Mouse (Mus musculus): ENCODE results near the gene Nr4a1. TPM values are rescaled to one million over a fixed set of nuclear protein-coding genes. Genes with fewer than 3 reads are reported as not detected.
A peak's percentile ranks its signal among the peaks of the same experiment; 100 is the strongest.

The Nr4a1 gene
- polyA plus RNA-seq, 1 experiment from 2014 or later = 5.0 TPM

DNA sequence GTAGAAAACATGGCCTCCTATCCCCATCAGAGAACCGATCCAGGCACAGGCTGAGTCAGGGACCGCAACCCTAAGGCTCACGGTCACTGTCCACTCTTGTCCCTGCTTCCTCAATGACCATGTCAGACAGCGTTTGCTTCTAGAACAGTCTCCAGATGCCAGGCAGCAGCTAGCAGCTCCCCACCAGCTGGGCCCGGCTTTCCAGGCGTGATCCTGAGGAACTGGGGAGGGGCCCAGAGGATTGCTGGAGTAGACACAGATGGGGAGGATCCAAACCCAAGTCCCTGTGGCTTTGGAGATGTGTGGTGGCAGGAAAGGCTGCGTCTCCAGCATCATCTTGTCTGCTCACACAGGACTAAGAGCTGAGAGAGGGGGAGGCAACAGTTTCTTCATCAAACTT is 41.0 kb downstream of the Nr4a1 start:
- Histone ChIP-seq H3K4me1 (ENCODE audit: control insufficient read depth, insufficient read depth, low read length) (peaks cover 25% of the 10 kb centered on the region), H3K9ac (ENCODE audit: low read depth, low read length) (no peak overlapping the region), H3K4me3 (ENCODE audit: low read length) (no peak overlapping the region), H3K9me3 (ENCODE audit: control insufficient read depth, low read length) (no peaks in the 10 kb centered on the region), H3K27me3 (ENCODE audit: control insufficient read depth, insufficient read depth, low read length) (no peaks in the 10 kb centered on the region), H3K4me2 (replicated peaks; ENCODE audit: low read depth, low read length) (peak overlapping the region; percentile 46), H3K27ac (ENCODE audit: low read depth, low read length) (peak overlapping the region; percentile 91), H3K36me3 (ENCODE audit: control insufficient read depth, insufficient read depth, low read length) (peaks cover 20% of the 10 kb centered on the region)
- ATAC-seq (ENCODE audit: low FRiP score, low TSS enrichment) = no peak
- 58% methylated on average over 7 of the region's 7 CpGs for WGBS

DNA sequence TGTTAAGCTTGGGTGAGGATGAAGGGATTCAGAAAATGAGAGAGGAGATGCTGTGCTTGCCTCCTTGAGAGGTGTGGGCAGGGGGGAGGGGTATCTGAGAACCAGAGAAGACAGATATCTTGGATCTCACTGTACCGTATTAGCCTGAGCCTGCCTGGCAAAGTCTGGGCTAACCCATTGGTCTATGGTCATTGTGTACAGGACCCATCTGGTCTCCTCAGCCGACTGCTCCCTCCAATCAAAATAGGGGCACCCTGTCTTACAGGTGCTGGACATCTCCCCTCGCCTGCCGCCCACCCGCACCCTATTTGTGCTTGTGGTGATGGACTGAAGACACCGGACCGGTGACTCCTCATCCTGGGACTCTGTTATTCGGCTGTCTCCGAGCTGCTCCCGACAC is 41.5 kb downstream of the Nr4a1 start:
- 87% methylated on average over 10 of the region's 10 CpGs for WGBS
- ATAC-seq (ENCODE audit: low FRiP score, low TSS enrichment) = no peak

DNA sequence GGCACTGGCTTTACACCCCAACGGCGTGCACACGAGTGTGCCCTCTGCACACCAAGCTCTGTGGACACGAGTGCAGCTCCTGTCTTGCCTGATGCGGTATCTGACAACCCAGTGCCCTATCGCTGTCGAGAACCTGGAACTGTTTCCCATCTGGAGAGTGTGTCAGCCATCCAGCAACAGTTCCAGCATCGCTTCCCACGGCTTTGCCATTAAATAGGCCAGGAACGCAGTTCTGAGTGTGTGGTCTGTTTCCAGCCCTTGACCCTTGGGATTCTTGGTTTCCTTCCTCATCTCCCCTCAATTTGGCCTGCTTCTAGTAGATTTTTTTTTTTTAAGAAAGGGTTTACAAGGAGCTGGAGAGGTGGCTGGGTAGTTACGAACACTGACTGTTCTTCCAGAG is 42.0 kb downstream of the Nr4a1 start:
- Histone ChIP-seq H3K27me3 (ENCODE audit: control insufficient read depth, insufficient read depth, low read length) (no peaks in the 10 kb centered on the region), H3K27ac (ENCODE audit: low read depth, low read length) (peak overlapping the region; percentile 47; the same call in 1 of the 2 replicates), H3K4me1 (ENCODE audit: control insufficient read depth, insufficient read depth, low read length) (peaks cover 25% of the 10 kb centered on the region), H3K4me3 (ENCODE audit: low read length) (no peak overlapping the region), H3K36me3 (ENCODE audit: control insufficient read depth, insufficient read depth, low read length) (peaks cover 10% of the 10 kb centered on the region), H3K9me3 (ENCODE audit: control insufficient read depth, low read length) (no peaks in the 10 kb centered on the region), H3K9ac (ENCODE audit: low read depth, low read length) (no peak overlapping the region), H3K4me2 (replicated peaks; ENCODE audit: low read depth, low read length) (no peak overlapping the region)
- no peak for ATAC-seq (ENCODE audit: low FRiP score, low TSS enrichment)
- 77% methylated on average over 11 of the region's 11 CpGs for WGBS

More for the DNA sequence above, 41.5 kb downstream of the Nr4a1 start:
- Histone ChIP-seq H3K4me3 (ENCODE audit: low read length) (no peak overlapping the region), H3K4me1 (ENCODE audit: control insufficient read depth, insufficient read depth, low read length) (peaks cover 25% of the 10 kb centered on the region), H3K27ac (ENCODE audit: low read depth, low read length) (peak overlapping the region; percentile 47; the same call in 1 of the 2 replicates), H3K27me3 (ENCODE audit: control insufficient read depth, insufficient read depth, low read length) (no peaks in the 10 kb centered on the region), H3K9me3 (ENCODE audit: control insufficient read depth, low read length) (no peaks in the 10 kb centered on the region), H3K4me2 (replicated peaks; ENCODE audit: low read depth, low read length) (no peak overlapping the region), H3K9ac (ENCODE audit: low read depth, low read length) (no peak overlapping the region), H3K36me3 (ENCODE audit: control insufficient read depth, insufficient read depth, low read length) (peaks cover 15% of the 10 kb centered on the region)

DNA sequence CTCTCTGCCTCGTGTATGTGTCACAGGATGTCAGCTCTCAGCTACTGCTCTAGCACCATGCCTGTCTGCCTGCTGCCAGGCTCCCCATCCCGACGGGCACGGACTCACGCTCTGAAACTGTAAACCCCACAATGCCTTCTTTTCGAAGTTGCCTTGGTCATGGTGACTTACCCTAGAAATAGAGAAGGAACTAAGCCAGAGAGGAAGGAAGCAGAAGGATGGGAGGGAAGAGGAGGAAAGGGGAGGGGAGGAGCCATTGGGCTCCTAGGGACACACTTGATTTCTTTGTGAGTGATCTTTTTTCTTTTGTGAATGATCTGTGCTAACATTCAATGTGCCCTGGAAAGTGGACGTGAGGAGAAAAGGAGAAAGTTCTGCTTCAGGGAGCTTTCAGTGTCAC is 43.9 kb downstream of the Nr4a1 start:
- WGBS = 32% methylated on average over 7 of the region's 7 CpGs
- H3K4me3 ChIP-seq (ENCODE audit: low read length) = no peak overlapping the region

DNA sequence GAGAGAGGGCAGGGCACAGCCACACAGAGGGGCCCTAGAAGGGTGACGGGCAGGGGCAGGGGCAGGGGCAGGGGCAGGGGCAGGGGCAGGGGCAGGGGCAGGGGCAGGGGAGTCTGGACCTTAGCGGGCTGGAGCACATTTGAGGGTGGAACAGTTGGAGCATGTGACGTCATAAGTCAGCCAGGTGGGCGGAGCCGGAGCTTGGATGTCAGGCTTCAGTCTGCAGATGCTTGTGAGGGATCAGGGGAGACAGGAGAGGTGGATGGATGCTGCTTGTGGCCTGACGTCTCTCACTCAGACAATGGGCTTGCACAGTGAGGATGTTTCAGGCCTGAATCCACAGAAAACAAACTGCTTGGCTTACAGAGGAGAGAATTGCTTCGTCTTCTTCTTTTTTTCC is 44.5 kb downstream of the Nr4a1 start:
- no peak for ATAC-seq (ENCODE audit: low FRiP score, low TSS enrichment)
- H3K4me3 ChIP-seq (ENCODE audit: low read length) = no peak overlapping the region
- H3K4me2 ChIP-seq (replicated peaks; ENCODE audit: low read depth, low read length) = no peak overlapping the region
- peaks cover 17% of the 10 kb centered on the region for H3K4me1 ChIP-seq (ENCODE audit: control insufficient read depth, insufficient read depth, low read length)
- no peak overlapping the region for H3K9ac ChIP-seq (ENCODE audit: low read depth, low read length)
- no peaks in the 10 kb centered on the region for H3K9me3 ChIP-seq (ENCODE audit: control insufficient read depth, low read length)
- H3K36me3 ChIP-seq (ENCODE audit: control insufficient read depth, insufficient read depth, low read length) = 0 out of 2 replicates have a peak, but pooled peaks cover 2% of the 10 kb centered on the region
- H3K27me3 ChIP-seq (ENCODE audit: control insufficient read depth, insufficient read depth, low read length) = no peaks in the 10 kb centered on the region
- 19% methylated on average over 7 of the region's 7 CpGs for WGBS
- H3K27ac ChIP-seq (ENCODE audit: low read depth, low read length) = no peak overlapping the region

More for the DNA sequence above, 43.9 kb downstream of the Nr4a1 start:
- no peak overlapping the region for H3K9ac ChIP-seq (ENCODE audit: low read depth, low read length)
- no peak for ATAC-seq (ENCODE audit: low FRiP score, low TSS enrichment)
- 0 out of 2 replicates have a peak, but pooled peaks cover 2% of the 10 kb centered on the region for H3K36me3 ChIP-seq (ENCODE audit: control insufficient read depth, insufficient read depth, low read length)
- peaks cover 22% of the 10 kb centered on the region for H3K4me1 ChIP-seq (ENCODE audit: control insufficient read depth, insufficient read depth, low read length)
- H3K9me3 ChIP-seq (ENCODE audit: control insufficient read depth, low read length) = no peaks in the 10 kb centered on the region
- no peak overlapping the region for H3K4me2 ChIP-seq (replicated peaks; ENCODE audit: low read depth, low read length)
- no peaks in the 10 kb centered on the region for H3K27me3 ChIP-seq (ENCODE audit: control insufficient read depth, insufficient read depth, low read length)
- H3K27ac ChIP-seq (ENCODE audit: low read depth, low read length) = no peak overlapping the region

DNA sequence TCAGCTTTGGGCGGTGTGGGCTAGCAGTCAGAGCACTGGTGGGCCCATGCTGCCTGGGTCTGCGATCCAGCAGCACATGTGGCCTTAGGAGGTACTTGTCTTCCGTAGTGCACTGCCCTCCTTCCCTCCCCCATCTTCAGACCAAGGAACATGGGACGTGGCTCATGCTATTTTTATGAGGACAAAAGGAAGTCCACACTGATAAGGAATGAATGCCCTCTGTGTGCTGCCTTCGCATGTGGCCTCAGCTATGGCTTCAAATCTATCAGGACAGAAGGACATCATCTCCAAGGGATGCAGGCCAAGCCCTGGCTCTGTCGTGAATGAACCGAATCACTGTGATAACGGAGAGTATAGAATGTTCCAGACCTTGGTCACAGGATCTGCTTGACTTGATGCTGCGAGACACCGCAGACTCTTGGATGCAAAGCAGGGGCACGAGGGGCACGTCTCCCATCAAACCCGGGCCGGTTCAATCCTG is 45.5 kb downstream of the Nr4a1 start:
- ATAC-seq (ENCODE audit: low FRiP score, low TSS enrichment) = no peak
- no peak overlapping the region for H3K9ac ChIP-seq (ENCODE audit: low read depth, low read length)
- H3K4me3 ChIP-seq (ENCODE audit: low read length) = no peak overlapping the region
- H3K4me1 ChIP-seq (ENCODE audit: control insufficient read depth, insufficient read depth, low read length) = peaks cover 9% of the 10 kb centered on the region
- 80% methylated on average over 14 of the region's 14 CpGs for WGBS
- H3K9me3 ChIP-seq (ENCODE audit: control insufficient read depth, low read length) = no peaks in the 10 kb centered on the region
- H3K27ac ChIP-seq (ENCODE audit: low read depth, low read length) = no peak overlapping the region
- H3K27me3 ChIP-seq (ENCODE audit: control insufficient read depth, insufficient read depth, low read length) = no peaks in the 10 kb centered on the region
- H3K4me2 ChIP-seq (replicated peaks; ENCODE audit: low read depth, low read length) = no peak overlapping the region
- H3K36me3 ChIP-seq (ENCODE audit: control insufficient read depth, insufficient read depth, low read length) = 0 out of 2 replicates have a peak, but pooled peaks cover 2% of the 10 kb centered on the region

DNA sequence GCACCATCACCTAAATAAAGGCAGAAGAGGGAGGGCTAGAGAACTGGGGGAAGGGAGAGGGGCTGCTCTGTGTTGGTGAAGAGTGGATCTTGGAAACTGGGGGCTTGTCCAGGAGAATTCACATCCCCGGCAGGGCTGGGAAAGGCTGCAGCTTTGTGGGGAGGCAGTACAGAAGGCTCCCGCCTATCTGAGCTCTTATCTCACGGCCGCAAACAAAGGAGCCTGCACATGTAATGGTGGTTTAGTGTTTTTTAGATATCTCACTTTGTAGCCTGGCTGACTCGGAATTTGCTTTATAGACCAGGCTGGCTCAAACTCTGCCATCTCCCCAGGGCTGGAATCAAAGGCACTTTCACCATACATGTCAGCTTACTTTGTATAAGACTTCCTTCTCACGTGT is 46.1 kb downstream of the Nr4a1 start:
- H3K27me3 ChIP-seq (ENCODE audit: control insufficient read depth, insufficient read depth, low read length) = no peaks in the 10 kb centered on the region
- H3K9ac ChIP-seq (ENCODE audit: low read depth, low read length) = no peak overlapping the region
- H3K9me3 ChIP-seq (ENCODE audit: control insufficient read depth, low read length) = no peaks in the 10 kb centered on the region
- H3K4me1 ChIP-seq (ENCODE audit: control insufficient read depth, insufficient read depth, low read length) = peaks cover 9% of the 10 kb centered on the region
- no peak overlapping the region for H3K4me2 ChIP-seq (replicated peaks; ENCODE audit: low read depth, low read length)
- 0 out of 2 replicates have a peak, but pooled peaks cover 2% of the 10 kb centered on the region for H3K36me3 ChIP-seq (ENCODE audit: control insufficient read depth, insufficient read depth, low read length)
- ATAC-seq (ENCODE audit: low FRiP score, low TSS enrichment) = no peak
- H3K4me3 ChIP-seq (ENCODE audit: low read length) = no peak overlapping the region
- no peak overlapping the region for H3K27ac ChIP-seq (ENCODE audit: low read depth, low read length)
- WGBS = 74% methylated on average over 6 of the region's 6 CpGs

DNA sequence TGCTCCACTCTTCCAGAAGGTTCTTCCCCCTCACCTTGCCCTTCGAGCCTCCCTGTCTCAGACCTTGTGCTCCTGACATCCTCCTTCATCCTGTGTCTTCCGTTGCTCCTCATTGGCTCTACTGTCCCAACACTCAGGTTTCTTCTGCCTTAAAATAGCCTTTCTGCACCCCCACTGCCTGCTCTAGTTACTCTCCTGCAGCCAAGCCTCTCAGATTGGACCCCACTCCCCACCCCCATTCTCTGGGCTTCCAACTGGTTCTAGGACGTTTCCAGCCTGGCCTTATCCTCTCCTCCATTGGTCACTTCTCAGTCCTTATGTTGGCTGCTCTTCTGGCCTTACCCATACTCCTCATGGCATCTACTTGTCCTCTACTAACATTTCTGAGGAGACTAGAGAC is 48.1 kb downstream of the Nr4a1 start:
- Histone ChIP-seq H3K9ac (ENCODE audit: low read depth, low read length) (no peak overlapping the region), H3K27me3 (ENCODE audit: control insufficient read depth, insufficient read depth, low read length) (no peaks in the 10 kb centered on the region), H3K4me2 (replicated peaks; ENCODE audit: low read depth, low read length) (no peak overlapping the region), H3K4me1 (ENCODE audit: control insufficient read depth, insufficient read depth, low read length) (peaks cover 7% of the 10 kb centered on the region; the same call in 1 of the 2 replicates), H3K36me3 (ENCODE audit: control insufficient read depth, insufficient read depth, low read length) (no peaks in the 10 kb centered on the region), H3K4me3 (ENCODE audit: low read length) (no peak overlapping the region), H3K9me3 (ENCODE audit: control insufficient read depth, low read length) (no peaks in the 10 kb centered on the region), H3K27ac (ENCODE audit: low read depth, low read length) (no peak overlapping the region)
- ATAC-seq (ENCODE audit: low FRiP score, low TSS enrichment) = no peak
- WGBS = 81% methylated on average over 3 of the region's 3 CpGs

DNA sequence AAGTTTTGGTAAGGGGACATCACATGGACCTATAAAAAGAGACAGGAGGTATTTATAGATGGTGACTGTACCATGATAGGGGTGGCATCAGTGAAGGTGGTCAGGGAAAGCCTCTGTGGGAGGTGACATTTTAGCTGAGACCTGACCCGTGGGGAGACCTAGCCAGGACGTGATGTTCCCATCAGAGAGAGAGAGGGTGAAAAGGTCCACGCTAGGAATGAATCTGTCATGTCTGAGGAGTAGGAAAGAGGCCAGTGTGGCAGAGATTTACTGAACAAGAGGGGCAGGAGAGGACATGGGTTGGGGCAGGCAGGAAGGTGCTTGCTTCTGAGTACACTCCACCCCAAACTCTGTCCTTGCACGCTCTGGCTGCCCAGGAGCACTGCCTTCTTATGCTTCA is 49.8 kb downstream of the Nr4a1 start:
- no peaks in the 10 kb centered on the region for H3K9me3 ChIP-seq (ENCODE audit: control insufficient read depth, low read length)
- no peak overlapping the region for H3K27ac ChIP-seq (ENCODE audit: low read depth, low read length)
- no peaks in the 10 kb centered on the region for H3K36me3 ChIP-seq (ENCODE audit: control insufficient read depth, insufficient read depth, low read length)
- no peak overlapping the region for H3K4me3 ChIP-seq (ENCODE audit: low read length)
- H3K9ac ChIP-seq (ENCODE audit: low read depth, low read length) = no peak overlapping the region
- 0 out of 2 replicates have a peak, but pooled peaks cover 3% of the 10 kb centered on the region for H3K4me1 ChIP-seq (ENCODE audit: control insufficient read depth, insufficient read depth, low read length)
- WGBS = 67% methylated on average over 4 of the region's 4 CpGs
- H3K27me3 ChIP-seq (ENCODE audit: control insufficient read depth, insufficient read depth, low read length) = no peaks in the 10 kb centered on the region
- no peak overlapping the region for H3K4me2 ChIP-seq (replicated peaks; ENCODE audit: low read depth, low read length)
- no peak for ATAC-seq (ENCODE audit: low FRiP score, low TSS enrichment)

All from kidney, embryonic 14.5 days (tissue).